Mouse (Mus musculus) fibroblast of lung, adult 2 months (primary cell): Measurements from ENCODE around the gene Plscr3.
A peak's percentile ranks its signal among the peaks of the same experiment; 100 is the strongest.

ENCODE experiments used
- DNase-seq: peaks from one replicate; pipeline ENCODE4 v3.0.0-alpha.2; 2011; ENCODE audit warnings: low read depth

Plscr3 gene

DNA sequence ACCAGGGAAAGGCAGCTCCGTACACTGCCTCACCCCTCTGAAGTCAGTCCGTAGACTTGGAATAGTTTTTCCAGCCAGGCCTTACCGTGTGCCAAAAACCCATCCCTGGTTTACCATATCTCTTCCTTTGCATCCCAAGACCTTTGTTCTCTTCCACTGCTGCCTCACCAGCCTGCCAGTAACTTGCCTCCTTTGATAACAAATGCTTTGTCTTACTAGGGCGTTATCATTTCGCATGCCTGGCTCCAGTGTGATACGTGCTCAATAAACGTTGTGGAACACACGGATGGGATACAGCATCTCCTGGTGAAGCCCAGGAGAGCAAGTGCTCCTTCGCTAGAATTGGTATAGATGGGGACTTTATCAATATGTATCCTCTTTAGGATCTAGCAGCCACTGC, 21.2 kb downstream of the Plscr3 start:
- DNase-seq = no peak

DNA sequence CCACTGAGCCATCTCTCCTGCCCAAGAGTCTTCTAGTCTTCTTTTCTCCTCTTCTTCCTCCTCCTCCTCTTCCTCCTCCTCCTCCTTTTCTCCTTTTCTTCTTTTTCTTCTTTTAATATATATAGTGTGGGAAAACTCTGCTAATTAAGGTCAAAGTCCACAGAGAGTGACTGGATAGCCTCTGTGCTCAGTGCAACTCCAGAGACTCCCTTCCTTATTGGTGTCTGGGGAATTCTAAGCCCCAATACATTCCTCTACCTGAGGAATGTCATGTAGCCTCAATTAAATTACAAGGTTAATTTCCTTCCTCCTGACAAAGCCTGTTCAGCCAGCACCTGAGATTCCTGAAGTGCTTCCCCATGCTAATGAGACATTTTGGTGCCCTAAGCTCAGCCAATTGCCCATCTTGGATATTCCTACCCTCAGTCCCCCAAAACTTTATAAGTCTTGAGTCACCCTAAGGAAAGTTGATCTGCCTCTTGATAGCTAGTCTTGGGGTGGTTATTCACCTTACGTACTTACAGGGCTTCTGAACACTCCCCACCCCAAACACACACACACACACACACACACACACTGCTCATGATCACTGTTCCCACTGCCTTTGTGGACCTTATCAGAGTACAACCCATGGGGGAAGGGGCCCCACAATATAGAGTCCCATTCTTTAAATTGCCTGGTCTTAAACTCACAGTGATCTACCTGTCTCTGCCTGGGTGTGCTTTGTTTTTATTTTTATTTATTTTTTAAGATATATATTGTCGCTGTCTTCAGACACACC, 24.3 kb downstream of the Plscr3 start:
- DNase-seq = no peak

DNA sequence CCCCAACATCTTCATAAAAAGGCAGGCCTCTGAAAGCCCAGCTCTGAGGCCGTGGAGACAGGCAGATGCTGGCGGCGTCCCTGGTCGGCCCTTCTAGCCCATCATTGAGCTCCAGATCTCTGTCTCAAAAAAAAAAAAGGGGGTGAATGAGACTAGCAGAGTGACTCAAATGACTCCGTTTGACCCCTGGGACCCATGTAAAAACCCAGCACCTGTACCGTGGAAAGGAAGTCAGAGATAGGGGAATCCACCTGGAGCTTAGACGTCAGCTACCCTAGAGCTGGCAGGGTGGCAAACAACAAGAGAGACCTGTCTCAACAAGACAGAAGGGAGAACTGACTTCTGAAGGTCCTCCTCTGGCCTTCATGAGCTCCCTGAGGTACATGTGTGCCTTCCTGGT, 25.6 kb downstream of the Plscr3 start:
- DNase-seq = no peak

DNA sequence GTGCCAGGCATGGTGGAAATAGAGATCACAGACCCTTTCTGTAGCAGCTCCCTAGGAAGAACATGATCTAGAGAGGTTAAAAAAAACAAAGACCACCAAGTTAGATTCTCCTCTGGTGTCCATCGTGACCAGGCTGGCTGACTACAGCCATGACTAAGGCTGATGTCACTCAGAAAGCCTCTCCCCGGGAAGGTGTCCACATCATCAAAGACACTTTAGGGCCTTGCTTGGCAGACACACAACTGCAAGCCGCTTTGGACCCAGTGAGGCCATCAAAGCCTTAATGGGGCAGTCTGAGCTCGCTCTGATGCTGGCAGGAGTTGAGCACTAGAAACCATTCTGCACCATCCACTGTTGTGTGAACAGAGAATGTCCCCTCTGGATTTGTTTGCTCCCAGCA, 26.3 kb downstream of the Plscr3 start:
- DNase-seq = no peak

DNA sequence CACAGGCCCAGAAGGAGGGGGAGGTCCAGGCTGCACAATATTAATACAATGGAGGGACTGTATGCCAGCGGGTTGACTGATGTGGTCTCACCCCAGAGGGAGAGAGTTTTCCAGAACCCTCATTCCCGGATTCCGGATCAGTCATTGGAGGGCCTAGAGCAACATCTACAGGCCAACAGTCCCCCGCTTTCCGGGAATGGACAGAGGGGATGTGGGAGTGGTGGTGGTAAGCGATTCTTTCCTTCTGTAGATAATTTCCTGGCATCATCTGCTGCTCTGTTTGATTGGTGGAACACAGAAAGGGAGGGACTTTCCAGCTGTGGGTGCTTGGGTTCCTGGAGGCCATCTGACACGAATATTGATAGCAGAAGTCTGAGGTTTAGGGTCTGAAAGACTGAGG, 30.0 kb downstream of the Plscr3 start:
- peak; percentile 62 for DNase-seq

DNA sequence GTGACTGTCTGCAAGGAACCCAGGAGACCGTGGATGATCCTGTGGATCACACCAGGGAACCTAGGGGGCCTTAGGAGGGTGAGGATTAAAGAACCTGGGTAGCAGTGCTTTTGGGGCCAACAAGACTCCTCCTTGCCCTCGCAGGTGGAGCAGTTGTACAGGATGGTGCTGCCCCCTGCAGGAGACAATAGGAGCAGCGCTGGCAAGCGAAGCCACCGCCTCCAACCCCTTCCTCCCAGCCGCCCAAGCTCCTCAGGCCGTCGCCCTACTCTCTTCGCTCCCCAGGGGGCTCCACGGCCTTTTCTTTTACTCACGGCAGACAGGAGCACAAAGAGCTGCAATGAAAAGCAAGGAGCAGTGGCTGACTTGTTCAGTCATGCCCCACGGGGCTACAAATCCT, 30.7 kb downstream of the Plscr3 start:
- peak; percentile 84 for DNase-seq

DNA sequence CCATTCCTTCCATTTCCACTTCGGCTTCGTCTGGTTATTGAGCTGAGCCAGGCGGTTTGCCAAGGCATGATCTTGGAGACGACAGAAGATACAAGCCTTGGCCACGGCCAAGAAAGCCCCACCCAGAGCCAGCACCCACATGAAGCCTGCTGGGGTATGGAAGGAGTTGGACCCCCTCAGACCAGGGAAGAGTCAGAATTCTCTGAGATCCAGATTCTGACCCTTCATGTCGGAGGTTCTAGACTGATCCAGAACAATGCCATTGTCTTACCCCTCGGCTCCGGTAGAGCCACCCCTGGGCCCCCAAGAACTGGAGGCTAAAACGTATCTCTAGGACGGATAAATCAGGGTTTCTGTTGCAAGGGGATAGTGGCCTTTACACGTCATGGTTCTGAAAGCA, 31.7 kb downstream of the Plscr3 start, which contains the start of gene Tmem95:
Gene Tmem95 (minus strand): TSS at position 141 of the 400 bp plus-strand sequence.
- DNase-seq = no peak

DNA sequence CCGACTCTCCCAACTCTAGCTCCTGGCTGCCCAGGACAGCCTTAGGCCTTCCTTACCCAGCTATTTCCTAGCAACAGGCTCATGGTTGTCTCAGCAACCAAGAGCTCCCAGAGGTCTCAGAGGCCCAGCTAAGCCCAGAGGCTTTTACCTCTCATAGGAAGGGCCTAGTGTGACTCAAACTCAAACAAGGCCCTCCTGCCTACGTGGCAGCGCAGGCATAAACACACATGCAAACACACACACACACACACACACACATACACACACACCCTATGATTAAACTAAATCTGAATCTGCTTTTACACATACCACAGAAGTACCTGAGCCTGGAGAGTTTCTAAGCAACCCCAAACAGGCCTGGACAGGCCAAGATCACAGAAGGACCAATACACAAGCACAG, 32.2 kb downstream of the Plscr3 start:
- no peak for DNase-seq

DNA sequence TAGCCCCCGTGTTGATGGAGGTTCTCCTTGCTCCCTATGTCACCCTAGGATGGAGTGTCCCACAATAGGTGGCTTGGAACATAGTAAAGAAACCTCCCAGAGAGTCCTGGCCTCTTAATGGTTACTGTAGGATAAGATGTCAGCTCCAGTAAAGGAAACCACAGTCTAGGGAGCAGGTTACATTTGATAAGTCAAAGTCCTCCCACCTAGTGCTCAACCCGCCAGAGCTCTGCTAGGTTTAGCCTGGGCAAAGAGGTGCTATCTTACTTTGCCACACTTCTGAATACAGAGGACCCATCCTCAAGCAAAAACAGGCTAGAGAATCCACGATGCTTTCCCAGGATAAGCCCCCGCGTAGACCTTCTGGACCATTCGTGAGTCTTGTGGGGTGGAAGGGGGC, 32.8 kb downstream of the Plscr3 start:
- no peak for DNase-seq

DNA sequence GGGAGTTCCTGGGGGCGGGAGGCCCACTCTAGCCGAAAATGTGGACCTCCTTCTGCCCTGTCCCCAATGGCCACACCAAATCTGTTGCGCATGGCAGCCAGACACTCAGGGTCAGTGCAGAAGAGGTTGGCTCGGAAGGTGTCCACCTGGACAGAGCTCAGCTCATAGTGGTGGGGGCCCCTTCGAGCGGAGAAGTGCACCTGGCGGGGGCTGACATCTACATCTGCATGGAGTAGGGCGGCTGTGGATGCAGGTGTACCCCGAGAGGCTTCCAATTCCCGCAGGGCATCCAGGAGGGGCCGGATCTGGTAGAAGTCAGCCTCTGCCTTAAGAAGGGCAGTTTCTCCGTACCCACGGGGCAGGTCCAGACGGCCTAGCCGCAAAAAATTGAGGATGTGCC, 33.5 kb downstream of the Plscr3 start:
- DNase-seq = no peak

DNA sequence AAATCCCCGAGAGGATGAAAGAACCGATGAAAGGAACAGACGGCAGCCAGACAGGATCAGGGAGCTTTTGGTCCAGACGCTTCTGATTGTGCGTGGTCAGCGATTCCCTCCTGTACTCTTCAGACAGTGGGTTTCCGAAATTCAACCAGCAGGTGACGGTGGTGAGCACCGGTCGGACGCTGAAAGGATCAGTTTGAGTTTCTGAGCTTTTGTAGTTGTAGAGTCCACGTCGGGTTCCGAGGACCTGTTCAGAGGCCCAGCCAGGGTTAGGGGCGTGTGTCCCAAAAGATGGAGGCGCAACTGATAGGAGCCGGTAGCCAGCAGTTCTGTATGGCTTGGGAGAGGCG, 34.3 kb downstream of the Plscr3 start:
- DNase-seq = peak; percentile 77

DNA sequence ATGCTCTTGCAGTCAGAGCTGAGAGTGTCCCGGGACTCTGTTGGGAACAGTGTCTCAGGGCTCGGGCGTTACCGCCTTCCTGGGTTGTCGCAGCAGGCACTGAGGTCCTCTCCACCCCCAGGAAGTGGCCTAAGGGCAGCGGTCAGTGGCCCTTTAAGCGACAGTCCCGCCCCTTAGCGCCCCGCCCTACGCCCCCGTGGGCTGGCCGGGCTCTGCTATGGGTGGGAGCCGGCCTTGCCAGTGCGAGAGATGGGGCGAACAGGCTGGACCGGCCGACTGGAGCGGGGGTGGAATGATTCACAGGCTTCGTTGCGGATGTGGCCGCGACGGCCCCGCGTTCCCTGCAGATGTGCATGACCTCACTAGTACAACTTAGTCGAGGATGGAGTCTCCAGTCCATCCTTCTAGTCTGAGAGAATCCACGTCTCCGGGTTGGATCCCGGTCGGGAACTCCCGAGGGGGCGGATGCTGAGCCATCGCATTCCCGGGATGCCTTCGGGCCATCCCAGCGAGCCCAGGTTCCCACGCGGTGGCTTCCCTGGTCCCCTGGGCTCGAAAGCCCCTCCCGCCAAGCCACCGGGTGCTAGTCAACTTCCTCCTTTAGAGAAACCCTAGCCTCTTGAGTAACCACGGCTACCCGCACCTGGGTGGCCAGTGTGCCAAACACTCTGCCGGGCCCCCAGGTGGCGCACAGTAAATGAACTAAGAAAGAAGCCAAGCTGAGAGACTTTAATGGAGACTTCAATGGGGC, 34.9 kb downstream of the Plscr3 start, which contains the start of gene Kctd11:
Gene Kctd11 (minus strand): TSS at position 554 of the 751 bp plus-strand sequence.
- DNase-seq = peak; percentile 89

DNA sequence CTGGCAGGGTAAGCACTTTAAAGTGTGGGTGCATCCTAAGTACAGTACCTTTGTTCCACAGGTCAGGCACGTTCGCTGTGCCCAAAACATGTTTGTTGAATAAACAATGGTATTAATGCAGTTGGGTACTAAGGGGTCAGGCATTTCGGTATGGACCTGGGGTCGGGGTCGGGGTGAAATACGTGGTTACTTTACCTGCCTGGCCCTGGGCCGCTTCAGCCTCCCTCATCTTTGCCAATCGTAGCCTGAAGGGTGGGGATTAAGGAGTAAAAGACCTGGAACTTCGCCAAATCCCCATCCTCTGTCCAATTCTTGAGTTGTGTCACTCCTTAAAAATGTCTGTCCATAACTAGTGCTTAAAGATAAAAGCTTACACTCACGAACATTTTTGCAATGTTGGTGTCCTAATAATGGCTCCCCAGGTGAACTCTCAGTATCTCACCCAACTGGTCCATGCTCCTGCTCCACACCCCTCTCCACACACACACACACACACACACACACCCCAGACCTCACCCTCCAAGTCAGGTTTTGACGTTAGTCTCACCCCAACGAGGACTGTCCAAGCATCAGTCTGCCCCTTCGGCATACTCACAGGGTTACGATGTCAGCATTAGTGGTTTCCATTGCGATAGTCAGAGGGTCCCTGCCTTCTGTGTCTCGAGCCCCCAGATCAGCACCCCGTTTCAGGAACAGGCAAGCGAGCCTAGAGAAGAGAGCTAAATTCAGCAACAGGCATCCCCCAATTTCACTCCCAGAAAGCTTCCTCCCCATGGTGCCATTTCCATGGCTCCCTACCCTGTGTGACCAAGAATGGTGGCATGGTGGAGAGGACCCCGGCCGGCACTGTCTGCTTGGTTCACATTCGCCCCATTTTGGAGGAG, 35.9 kb downstream of the Plscr3 start:
- no peak for DNase-seq

DNA sequence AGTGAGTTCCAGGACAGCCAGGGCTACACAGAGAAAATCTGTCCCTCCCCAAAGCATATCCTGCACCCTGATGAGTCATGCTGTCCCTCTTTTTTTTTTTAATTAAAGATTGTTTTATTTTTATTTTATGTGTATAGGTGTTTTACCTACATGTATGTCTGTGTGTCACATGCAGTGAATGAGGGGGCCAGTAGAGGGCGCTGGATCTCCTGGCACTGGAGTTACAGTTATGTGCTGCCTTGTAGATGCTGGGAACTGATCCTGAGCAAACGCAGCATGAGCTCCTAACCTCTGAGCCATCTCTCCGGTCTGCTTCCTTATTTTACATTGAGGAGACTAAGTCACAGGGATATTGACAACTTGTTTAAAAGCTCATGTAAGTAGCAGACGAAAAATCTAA, 36.9 kb downstream of the Plscr3 start:
- no peak for DNase-seq

DNA sequence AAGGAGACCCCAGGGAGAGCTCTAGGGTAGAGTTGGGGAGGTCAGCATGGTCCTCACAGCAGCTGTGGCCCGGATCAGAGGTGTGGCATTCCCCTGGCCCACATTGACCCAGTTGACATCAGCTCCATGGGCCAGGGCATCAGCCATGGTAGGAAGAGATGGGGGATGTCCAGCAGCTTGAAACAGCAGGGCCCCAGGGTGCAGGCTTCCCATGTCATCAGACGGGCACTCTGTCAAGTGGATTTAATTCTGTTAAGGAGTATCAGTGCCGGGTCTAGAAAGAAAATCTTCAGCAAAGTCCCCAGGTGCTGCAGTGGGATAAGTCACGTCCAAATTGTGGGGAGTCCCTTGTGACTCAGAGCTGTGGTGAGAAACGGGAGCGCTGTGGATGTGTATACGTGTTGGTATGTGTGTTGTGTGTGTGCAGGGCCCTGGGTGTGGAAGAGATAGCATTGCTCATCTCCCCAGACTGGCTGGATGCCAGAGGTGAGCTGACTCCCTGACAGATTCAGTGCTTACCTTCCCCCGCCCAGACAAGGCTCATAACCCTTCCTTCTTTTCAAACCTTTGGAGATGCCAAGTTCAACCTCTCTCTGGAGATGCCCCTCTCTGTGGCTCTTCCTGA, 37.5 kb downstream of the Plscr3 start:
- no peak for DNase-seq

DNA sequence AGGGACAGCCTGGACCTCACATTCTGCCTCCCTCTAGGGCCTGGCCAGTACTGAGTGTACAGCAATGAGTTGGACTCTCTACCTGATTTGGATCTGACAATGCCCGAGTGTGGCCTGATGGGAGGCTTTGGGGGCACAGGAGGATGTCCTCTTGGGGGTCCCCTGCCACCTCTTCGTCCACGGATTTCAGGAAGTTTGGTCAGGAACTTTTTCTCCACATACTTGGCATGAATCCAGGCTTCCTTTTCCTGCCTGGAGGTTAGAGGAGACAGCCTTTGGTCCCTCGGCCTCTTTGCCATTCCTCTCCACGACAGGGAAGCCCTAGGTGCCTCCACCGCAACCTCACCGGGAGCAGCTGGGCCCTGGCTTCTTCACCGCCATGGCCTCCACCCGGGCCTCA, 38.1 kb downstream of the Plscr3 start:
- no peak for DNase-seq

DNA sequence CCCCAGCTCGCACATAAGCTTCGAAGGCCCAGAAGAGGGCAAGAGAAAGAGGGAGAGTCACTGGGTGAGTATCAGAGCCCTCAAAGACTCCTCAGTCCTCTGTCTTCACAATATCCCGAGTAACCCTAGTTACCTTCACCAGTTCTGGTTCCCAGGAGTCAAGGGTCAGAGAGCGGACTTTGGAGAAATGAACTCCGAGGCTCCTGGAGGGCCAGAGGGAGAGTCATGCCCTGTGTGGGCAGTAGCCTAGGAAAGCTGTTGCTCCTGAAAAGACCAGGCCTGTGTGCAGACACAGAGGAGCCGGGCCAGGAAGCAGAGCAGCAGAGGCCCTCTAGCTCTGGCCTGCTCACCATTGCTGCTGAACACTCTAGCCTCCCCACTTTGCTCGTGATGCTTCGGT, 38.5 kb downstream of the Plscr3 start:
- DNase-seq = no peak

DNA sequence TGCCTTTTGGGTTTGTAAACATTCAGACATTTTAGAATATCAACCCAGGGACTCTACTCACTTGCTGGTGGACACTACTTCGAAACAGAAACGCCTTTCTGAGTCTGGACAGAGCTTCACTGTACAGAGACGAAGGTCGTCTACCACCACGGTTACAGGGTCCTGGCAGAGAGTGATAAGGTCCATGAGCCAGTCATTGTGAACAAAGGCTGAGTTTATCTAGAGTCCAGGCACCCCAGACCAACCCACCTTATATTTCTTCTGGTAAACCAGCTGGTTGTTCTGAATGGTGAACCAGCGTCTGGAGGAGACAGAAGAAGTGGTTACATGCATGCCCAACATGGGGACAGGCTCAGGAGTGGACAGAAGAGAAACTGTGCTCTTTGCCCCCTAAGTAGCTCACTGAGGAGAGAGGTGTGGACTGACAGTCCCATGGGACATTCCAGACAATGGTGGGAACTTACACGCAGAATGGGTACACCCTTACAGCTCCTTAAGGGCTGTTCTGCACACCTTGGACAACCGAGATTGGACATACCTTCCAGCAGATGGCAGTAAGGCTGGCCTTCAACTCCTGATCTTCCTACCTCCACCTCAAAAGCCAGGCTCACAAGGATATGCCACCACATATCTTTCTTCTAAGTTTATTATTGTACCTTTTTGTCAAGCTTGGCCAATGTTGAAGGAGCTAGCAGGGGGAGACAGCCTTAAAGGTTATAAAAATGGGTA, 40.9 kb downstream of the Plscr3 start:
- no peak for DNase-seq

DNA sequence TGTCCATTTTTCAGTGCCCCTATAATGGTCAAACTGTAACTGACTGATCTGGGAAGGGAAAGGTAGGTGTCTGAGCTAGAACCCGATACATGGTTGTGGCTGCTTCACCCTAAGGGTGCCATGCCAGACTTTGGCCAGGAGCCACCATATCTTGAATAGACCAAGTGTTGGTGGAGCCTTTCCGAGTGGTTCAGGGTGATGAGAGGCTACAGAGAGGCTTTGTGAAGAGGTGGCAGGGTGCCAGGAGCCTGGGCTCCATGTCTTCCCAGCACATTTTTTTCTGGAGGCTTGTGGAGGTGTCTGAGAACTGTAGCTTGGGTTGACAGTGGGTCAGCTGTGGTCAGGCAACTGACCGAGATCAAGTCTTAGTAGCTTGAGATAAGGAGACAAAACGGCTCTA, 45.3 kb downstream of the Plscr3 start:
- no peak for DNase-seq

DNA sequence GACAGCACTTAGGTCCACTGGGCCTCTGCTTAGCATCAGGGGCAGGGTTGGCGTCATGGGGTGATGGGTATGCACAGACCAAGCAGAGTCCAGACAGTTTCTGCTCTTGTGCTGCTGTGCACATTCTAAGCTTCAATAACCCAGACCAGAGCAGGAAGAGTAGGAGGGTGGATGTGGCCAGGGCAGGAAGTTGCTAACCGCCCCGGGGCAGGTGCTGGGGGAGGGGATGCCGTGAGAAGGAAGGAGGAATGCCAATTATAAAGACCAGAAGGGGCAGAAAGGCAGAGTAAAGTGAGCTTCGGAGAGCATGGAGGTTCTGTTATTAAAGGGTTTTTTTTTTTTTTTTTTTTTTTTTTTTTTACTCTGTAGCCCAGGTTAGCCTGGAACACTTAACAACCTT, 48.5 kb downstream of the Plscr3 start:
- no peak for DNase-seq

DNA sequence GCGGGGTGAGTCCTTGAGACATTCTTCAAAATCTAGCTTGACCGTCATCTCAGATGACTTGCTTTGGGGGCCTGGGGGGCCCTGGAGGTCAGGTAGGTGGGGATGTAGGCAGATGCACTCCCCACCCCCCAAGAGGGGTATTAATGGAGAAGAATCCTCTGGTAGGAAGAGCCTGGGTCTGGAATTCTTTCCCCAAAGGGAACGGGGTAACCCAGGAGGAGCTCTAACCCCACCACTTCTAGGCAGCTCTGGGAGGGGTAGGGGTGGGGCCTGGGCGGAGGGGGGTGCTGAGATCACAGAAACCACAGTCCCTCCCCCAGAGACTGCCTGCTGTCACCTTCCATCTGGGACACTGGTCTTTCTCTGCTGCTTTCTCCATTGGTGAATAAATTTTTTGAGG, 49.1 kb downstream of the Plscr3 start, which contains the start of gene Acap1:
Gene Acap1 (minus strand): TSS at position 249 of the 400 bp plus-strand sequence.
- no peak for DNase-seq
